Mouse (Mus musculus): ENCODE measurements around the gene St7l.
"Not testable (repeated sequence)": the region's sequence is repeated elsewhere in the genome, so short reads cannot be mapped to it uniquely, and the experiment has no call there.

St7l gene

DNA sequence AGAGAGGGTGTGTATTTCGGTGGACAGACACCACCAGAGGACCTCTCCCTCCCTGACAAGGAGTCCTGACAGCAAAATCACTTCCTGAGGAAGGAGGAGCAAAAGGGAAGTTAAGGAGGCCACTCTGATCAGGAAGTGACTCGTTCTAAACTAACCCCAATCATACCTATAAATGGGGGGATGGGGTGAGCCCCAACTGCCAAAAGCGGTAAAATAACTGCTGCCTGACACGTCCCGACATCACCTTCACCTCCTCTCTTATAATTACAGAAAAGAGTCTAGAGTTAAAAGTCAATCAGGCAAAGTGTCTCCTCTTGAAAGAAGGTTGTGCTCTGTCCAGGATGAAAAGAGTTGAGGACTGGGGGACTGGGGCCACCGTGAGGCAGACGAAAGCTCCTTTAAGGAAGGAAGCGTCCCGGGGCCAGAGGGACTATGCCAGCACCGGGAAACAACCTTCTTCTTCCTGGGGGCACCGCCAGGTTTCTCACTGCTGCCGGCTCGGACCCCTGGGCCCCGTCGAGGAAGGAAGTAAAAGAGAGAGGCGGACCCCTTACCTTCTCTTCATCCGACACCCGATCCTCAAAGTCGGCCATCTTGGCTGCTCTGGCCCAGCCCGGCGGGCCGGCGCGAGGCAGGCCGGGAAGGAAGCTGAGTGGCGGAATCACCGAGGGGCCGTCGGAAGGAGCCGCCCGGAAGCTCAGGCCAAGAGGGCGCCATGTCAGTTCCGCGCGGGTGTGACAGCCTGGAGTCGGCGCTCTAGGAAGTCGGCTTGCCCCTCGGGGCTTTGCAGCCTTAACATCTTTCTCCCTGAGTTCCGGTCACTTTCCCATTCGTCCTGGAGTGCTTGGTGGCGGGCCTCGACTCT lies at the start of gene St7l, which contains the start of gene Capza1:
St7l (plus strand) TSS at position 220 of the 865 bp plus-strand sequence.
Capza1 (minus strand) TSS at position 720 of the 865 bp plus-strand sequence.
- in situ Hi-C loops (cut with MboI; ENCODE audit: low sequenced_read_pairs) = no loop called here

GRCm38 (mm10) chr3:104814746-104815145 lies 49.1 kb upstream of the St7l start:
- in situ Hi-C loops (cut with MboI; ENCODE audit: low sequenced_read_pairs) = no loop called here

GRCm38 (mm10) chr3:104815346-104815745 lies 48.5 kb upstream of the St7l start:
- in situ Hi-C loops (cut with MboI; ENCODE audit: low sequenced_read_pairs) = no loop called here

DNA sequence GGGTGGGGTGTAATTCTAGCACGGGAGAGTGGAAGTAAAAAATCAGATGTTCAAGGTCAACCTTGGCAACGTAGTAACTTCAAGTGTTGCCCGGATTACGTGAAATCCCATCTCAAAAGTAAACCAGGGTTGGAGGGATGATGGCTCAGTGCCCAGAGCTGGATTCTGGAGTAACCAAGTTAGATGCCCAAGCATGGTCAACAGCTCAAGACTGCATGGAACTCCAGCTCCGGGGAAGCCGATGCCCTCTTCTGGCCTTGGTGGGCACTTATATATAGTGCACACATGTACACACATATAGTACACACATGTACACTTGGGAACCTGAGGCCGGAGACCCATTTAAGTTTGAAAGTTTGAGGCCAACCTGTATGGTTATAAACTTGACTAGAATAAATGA lies 47.7 kb upstream of the St7l start:
- in situ Hi-C loops (cut with MboI; ENCODE audit: low sequenced_read_pairs) = no loop called here

DNA sequence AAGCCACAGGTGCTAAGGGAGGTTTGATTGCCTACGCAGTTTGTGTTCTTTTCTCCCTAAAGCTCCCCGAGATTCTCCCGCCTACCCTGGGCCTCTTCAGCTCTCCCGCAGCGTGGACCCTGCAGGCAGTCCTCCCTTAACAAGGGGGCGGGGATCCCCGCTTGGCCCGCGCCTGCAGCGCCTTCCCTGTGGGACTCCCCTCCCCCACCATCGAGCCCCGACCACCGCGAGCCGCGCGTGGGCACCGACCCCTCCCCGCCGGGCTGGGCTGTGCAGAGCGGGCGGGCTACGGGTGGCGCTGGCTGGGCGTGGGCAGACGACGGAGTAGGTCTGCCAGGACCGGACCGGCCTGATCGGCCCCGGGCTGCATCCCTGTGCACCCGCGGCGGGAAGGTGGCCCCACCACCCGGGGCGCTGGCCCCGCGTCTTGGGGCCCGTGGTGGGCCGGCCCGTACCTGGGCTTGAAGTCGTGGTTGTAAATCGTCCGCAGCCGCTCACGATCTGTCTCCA lies 46.3 kb upstream of the St7l start:
- in situ Hi-C loops (cut with MboI; ENCODE audit: low sequenced_read_pairs) = no loop called here

GRCm38 (mm10) chr3:104817991-104818748 lies 45.6 kb upstream of the St7l start, which contains the start of gene Mov10:
Gene Mov10, minus strand, starts transcription at chr3:104818563.
- in situ Hi-C loops (cut with MboI; ENCODE audit: low sequenced_read_pairs) = no loop called here

GRCm38 (mm10) chr3:104818749-104819134 lies 45.1 kb upstream of the St7l start:
- in situ Hi-C loops (cut with MboI; ENCODE audit: low sequenced_read_pairs) = no loop called here

DNA sequence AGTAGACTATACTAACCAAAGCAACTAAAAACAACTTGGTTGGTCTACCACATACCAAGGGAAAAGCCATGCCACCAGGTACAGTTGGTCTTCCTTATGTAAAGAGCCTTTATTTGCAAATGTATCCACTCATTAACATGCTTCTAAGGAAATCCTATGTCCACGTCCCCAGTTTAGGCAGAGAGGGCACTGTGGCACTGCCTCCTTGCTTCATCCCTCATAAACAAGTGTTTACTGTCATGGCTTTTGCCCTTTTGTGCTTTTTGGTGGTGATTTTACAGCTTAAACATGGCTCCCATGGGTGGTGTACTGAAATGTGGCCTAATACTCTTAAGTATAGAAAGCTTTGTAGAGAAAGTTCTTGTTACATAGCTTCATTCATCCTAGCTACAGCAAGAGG lies 43.4 kb upstream of the St7l start:
- in situ Hi-C loops (cut with MboI; ENCODE audit: low sequenced_read_pairs) = no loop called here

DNA sequence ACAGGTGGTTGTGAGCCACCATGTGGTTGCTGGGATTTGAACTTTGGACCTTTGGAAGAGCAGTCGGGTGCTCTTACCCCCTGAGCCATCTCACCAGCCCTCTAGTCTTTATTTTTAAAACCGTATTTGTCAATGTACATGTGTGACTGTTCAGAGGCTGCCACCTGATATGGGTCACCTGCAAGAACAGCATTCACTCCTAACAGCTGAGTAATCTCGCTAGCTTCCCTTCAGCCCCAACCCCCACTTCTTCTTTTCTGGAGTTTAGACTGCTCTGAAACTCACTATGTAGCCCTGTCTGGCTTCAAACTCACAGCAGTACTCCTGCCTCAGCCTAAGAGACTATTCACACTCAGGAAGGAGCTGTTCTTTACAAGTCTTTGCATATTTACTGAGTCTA lies 41.4 kb upstream of the St7l start:
- in situ Hi-C loops (cut with MboI; ENCODE audit: low sequenced_read_pairs) = no loop called here

GRCm38 (mm10) chr3:104835797-104836196 lies 28.0 kb upstream of the St7l start:
- in situ Hi-C loops (cut with MboI; ENCODE audit: low sequenced_read_pairs) = no loop called here

DNA sequence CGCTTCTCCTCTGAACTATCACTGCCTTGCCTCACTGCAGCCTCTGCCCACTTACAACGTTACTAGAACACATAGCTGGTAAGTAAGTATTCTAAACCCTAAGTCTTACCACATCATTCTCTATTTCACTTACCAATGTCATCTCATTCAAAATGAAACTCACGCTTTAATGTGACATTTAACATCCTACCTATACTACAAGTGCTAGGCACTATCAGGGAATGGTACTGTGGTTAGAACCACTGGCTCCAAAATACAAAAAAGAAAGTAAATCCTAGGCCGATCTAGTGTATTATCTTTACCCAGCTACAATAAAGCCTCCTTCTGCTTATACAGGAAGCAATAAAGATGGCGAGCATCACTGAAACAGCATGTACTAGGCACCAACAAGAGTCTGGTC lies 22.8 kb upstream of the St7l start:
- in situ Hi-C loops (cut with MboI; ENCODE audit: low sequenced_read_pairs) = no loop called here

GRCm38 (mm10) chr3:104846601-104847000 lies 17.2 kb upstream of the St7l start:
- in situ Hi-C loops (cut with MboI; ENCODE audit: low sequenced_read_pairs) = no loop called here

DNA sequence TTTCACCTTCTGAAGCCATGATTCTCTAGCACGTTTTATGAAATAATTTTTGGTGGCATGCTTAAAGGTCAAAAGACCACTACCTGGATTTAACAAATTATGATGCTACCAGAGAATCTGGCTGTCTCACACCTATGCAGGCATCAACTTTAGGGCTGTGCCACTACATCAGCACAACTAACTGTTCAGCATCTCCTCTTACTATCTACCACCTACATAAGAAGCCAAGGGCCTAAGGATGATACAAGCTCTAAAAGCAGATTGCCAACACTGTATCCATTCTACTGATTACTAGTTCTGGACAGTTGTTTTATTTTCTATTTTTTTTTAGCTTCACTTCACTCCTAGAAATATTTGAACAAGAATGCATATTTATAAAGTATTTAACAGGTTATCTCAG lies 9.3 kb upstream of the St7l start:
- in situ Hi-C loops (cut with MboI; ENCODE audit: low sequenced_read_pairs) = no loop called here

DNA sequence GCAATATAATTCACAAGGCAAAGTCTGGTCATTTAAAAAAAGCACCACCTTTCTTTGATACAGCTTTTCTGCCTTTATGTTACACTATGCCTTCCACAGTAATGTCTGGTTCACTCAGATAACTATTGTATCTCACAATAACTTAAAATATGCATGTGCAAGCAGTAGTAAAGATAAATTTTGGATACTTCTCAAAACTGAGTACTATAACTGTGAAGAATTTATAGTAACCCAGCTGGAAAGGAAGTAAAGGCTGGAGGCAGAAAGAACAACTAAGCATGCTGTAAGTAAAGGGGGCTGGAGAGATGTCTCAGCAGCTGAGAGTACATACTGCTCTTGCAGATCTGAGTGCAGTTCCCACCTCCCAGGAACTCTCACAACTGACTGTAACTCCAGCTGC lies 8.9 kb upstream of the St7l start:
- in situ Hi-C loops (cut with MboI; ENCODE audit: low sequenced_read_pairs) = no loop called here

DNA sequence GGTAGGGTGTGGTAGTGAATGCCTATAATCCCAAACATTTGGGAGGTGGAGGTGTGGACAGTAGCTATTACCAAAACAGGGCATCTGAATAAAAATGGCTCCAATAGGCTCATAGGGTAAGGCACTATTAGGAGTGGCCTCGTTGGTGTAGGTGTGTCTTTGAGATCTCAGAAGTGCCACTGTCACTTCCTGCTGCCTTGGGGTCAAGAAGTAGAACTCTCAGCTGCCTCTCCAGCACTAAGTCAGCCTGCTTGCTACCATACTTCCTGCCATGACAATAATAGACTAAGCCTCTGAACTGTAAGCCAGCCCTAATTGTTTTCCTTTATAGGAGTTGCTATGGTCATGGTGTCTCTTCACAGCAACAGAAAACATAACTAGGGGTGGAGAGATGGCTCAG lies 7.7 kb upstream of the St7l start:
- in situ Hi-C loops (cut with MboI; ENCODE audit: low sequenced_read_pairs) = no loop called here

- in situ Hi-C loops (cut with MboI; ENCODE audit: low sequenced_read_pairs) = no loop called here
Observed at GRCm38 (mm10) chr3:104858560-104858959, 5.2 kb upstream of the St7l start.

- in situ Hi-C loops (cut with MboI; ENCODE audit: low sequenced_read_pairs) = no loop called here
Observed at GRCm38 (mm10) chr3:104864651-104865340, 991 bp downstream of the St7l start.

DNA sequence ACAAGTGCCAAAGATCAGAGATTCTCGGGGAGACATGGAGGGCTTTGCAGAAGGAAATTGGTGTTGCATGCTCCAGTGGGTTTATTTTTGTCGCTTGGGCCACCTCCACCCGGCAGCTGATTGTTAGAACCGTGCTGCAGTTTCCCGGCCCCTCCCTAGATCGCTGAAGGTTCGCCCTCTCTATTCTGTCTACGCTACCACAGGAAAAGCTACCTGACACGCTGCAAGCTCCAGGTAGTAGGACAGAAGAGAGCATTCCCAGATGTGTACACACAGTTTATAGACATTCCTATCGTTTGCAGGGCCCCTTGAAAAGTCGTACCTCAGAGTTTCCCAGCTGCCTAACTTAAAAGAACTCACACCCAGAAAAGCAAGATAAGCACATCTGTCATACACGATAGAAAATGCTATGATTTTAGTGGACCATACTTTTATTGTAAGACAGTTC lies 1.6 kb downstream of the St7l start:
- in situ Hi-C loops (cut with MboI; ENCODE audit: low sequenced_read_pairs) = no loop called here

DNA sequence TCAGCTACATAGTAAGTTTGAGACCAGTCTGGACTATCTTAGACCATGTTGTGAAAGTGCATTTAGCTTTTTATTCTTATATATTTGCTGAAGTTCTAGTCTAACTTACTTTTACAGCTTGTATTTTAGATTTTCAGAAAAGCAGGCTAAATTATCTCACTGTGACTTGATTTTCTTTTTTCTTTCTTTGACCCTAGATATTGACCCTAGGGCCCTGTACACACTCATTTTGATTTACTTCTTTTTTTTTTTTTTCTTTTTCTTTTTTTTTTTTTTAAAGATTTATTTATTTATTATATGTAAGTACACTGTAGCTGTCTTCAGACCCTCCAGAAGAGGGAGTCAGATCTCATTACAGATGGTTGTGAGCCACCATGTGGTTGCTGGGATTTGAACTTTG lies 2.9 kb downstream of the St7l start:
- in situ Hi-C loops (cut with MboI; ENCODE audit: low sequenced_read_pairs) = not testable (repeated sequence)

- in situ Hi-C loops (cut with MboI; ENCODE audit: low sequenced_read_pairs) = no loop called here
Observed at GRCm38 (mm10) chr3:104869611-104870010, 5.8 kb downstream of the St7l start.

DNA sequence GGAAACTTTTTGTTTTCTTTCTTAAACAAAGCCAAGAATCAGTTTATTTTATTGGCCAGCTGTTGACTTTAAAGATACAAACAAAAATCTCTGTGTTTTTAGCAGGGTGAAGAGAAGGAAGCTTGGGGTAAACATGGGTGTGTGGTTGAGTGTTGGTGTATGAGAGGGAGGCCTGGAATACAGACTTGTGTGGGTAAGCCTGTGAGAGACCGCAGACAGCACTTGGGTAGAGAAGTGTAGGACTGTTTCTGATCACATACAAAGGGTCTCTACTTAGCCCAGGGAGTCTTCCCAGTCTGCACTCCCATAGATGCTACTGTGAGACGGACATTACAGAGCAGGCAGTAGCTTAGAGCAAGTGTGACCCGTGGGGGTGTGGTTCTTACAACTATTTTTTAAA lies 24.8 kb downstream of the St7l start:
- in situ Hi-C loops (cut with MboI; ENCODE audit: low sequenced_read_pairs) = no loop called here

Measured in CH12F3 (cell line).